Mouse (Mus musculus): Measurements from ENCODE around the gene Tex35.

- no peak for TF ChIP-seq POLR2A (IDR thresholded peaks at IDR 0.05; ENCODE audit: control insufficient read depth, low read depth, low read length)
- no peak for TF ChIP-seq CTCF (IDR thresholded peaks at IDR 0.05; ENCODE audit: control insufficient read depth, insufficient read depth, insufficient replicate concordance, low read depth, low read length)
Observed at GRCm38 (mm10) chr1:157101122-157101865, 7.2 kb downstream of the Tex35 start.
